Mouse (Mus musculus): ENCODE data around the gene Hoxb7. TPM values are rescaled to one million over a fixed set of nuclear protein-coding genes. Genes with fewer than 3 reads are reported as not detected.

Hoxb7 gene
- polyA plus RNA-seq, 1 experiment from 2014 or later, result 0.25 TPM

DNA sequence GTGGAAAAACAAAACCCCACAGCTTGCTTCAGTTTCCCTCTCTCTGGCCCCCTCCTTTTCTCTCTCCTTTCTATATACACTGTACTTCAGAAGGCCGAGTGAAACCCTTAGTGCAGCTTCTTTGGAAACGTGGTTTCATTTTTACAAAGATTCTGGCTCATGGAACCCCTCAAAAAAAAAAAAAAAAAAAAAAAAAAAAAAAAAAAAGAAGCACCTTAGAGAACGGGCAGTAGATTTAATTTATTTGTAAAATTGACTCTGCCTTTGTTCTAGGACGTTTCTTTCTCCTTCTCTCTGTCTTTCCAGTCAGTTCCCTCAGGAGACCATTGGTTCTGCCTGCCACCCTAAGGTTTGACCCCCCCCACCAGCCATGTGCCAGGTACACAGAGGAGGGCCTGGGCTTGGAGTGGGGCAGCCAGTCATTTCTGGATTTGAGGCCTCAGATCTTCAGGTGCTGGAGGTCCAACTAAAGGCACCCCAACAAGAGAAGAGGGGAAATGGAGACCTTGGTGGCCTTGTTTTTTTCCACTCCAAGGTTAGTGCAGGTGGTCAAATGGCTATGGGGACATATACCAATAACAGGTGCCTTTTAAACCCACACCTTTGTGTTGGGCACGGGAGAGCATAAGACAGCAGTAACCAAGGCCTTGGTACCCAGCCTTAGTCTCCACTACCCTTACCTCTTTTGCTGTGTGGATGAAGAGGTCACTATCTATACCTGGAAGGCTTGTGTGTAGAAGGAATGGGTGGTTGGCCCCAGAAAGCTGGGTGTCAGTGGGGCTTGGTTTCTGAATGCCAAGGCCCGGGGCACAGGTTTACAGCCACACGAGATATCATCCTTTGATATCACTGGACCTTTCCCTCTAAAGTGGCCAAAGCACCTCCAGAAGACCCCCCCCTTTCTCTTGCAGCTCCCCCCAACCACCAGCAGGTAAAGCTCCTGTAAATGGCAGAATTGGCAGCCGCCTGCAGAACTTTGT is 5.7 kb upstream of the Hoxb7 start:
- peaks cover 100% of the 10 kb centered on the region for H3K27me3 ChIP-seq (replicated peaks)
- H3K4me1 ChIP-seq, result peaks cover 15% of the 10 kb centered on the region
- H3K9ac ChIP-seq, result no peak overlapping the region
- H3K4me2 ChIP-seq, result no peak overlapping the region
- no peaks in the 10 kb centered on the region for H3K36me3 ChIP-seq
- no peak for ATAC-seq (ENCODE audit: extremely low read depth, insufficient number of reproducible peaks, low FRiP score, low TSS enrichment)
- H3K9me3 ChIP-seq, result no peaks in the 10 kb centered on the region
- 12% methylated on average over 8 of the region's 8 CpGs for WGBS
- H3K27ac ChIP-seq (replicated peaks), result no peak overlapping the region
- H3K4me3 ChIP-seq, result no peak overlapping the region

DNA sequence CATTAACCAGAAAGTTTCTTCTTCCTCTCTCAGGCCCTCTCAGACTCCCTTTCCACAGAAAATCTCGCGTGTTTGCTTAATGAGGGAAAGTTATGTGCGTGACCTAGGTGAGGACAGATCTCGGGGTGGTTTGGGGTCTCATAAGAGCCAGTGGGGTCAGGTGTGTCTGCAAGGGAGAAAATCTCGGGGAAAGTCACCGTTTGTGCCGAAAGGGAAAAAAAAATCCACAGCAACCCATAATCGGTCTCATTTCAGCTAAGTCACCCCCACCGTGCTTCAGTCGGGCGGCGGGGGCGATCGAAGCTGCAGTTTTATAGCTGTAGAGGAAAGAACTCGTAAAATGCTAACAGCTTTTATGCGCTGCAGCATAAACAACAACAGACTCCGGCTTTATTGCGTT is 5.0 kb upstream of the Hoxb7 start:
- Histone ChIP-seq H3K36me3 (no peaks in the 10 kb centered on the region), H3K9me3 (no peaks in the 10 kb centered on the region), H3K27ac (replicated peaks) (no peak overlapping the region), H3K4me2 (no peak overlapping the region), H3K4me3 (no peak overlapping the region), H3K27me3 (replicated peaks) (peaks cover 100% of the 10 kb centered on the region), H3K4me1 (peaks cover 15% of the 10 kb centered on the region), H3K9ac (no peak overlapping the region)
- ATAC-seq (ENCODE audit: extremely low read depth, insufficient number of reproducible peaks, low FRiP score, low TSS enrichment), result no peak
- WGBS, result 4% methylated on average over 18 of the region's 18 CpGs

DNA sequence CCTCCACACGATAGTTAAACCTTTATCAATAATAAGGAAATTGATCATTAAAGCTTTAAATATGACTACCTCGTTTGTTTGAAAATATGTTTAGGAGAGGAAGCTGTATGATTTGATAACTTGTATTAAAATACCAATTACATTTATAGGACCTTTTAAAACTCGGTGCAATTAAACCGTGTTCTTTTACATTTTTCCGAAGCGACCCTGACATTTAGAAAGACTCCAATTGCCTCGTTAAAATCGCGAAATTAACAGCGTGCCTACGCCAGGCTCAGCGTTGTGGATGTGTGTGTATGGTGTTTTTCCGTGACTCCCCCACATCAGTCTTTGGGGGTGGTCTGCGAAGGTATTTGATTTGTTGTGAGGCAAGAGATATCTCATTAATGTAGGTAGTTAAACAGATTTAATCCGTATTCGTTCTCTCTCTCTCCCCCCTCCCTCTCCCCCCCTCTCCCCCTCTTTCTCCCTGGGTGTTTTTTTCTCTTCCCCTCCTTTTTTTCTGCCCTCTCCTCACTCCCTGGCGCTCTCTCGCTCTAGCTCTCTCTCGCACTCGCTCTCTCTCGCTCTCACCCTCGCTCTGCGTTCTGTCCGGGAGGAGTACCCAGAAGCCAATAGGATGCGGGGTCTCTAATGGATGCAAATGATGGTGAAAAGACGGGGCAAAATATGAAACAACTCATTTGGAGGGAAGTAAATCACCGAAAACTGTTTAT is 4.4 kb upstream of the Hoxb7 start, which contains the start of gene Hoxb8:
Gene Hoxb8, plus strand, starts transcription at position 51 of the 716 bp plus-strand sequence.
- no peaks in the 10 kb centered on the region for H3K9me3 ChIP-seq
- H3K27me3 ChIP-seq (replicated peaks), result peaks cover 100% of the 10 kb centered on the region
- H3K4me1 ChIP-seq, result peaks cover 20% of the 10 kb centered on the region
- ATAC-seq (ENCODE audit: extremely low read depth, insufficient number of reproducible peaks, low FRiP score, low TSS enrichment), result no peak
- H3K4me3 ChIP-seq, result no peak within 1 kb of the TSS
- H3K4me2 ChIP-seq, result peak within 1 kb of the TSS; percentile 10
- H3K9ac ChIP-seq, result no peak within 1 kb of the TSS
- no peaks in the 10 kb centered on the region for H3K36me3 ChIP-seq
- no peak within 1 kb of the TSS for H3K27ac ChIP-seq (replicated peaks)
- 3% methylated on average over 27 of the region's 27 CpGs for WGBS

DNA sequence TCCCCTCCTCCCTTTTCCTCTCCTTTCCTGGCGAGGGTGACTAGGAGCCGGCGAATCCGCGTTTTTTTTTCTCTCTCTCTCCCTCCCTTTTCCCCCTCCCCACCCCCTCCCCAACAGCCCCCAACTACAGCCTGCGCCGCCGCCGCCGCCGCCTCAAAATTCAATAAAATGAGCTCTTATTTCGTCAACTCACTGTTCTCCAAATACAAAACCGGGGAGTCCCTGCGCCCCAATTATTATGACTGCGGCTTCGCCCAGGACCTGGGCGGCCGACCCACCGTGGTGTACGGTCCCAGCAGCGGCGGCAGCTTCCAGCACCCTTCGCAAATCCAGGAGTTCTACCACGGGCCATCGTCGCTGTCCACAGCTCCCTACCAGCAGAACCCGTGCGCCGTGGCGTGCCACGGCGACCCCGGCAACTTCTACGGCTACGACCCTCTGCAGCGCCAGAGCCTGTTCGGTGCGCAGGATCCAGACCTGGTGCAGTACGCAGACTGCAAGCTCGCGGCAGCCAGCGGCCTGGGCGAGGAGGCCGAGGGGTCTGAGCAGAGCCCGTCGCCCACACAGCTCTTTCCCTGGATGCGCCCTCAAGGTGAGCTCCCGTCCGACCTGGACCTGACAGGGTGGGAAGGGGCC is 3.5 kb upstream of the Hoxb7 start:
- Histone ChIP-seq H3K9ac (no peak overlapping the region), H3K27ac (replicated peaks) (no peak overlapping the region), H3K9me3 (no peaks in the 10 kb centered on the region), H3K4me1 (peaks cover 22% of the 10 kb centered on the region), H3K4me2 (peak overlapping the region; percentile 10), H3K27me3 (replicated peaks) (peaks cover 100% of the 10 kb centered on the region), H3K36me3 (no peaks in the 10 kb centered on the region), H3K4me3 (peak overlapping the region; percentile 14)
- ATAC-seq (ENCODE audit: extremely low read depth, insufficient number of reproducible peaks, low FRiP score, low TSS enrichment), result no peak; the same call in 1 of the 2 replicates
- WGBS, result 1% methylated on average over 49 of the region's 49 CpGs

DNA sequence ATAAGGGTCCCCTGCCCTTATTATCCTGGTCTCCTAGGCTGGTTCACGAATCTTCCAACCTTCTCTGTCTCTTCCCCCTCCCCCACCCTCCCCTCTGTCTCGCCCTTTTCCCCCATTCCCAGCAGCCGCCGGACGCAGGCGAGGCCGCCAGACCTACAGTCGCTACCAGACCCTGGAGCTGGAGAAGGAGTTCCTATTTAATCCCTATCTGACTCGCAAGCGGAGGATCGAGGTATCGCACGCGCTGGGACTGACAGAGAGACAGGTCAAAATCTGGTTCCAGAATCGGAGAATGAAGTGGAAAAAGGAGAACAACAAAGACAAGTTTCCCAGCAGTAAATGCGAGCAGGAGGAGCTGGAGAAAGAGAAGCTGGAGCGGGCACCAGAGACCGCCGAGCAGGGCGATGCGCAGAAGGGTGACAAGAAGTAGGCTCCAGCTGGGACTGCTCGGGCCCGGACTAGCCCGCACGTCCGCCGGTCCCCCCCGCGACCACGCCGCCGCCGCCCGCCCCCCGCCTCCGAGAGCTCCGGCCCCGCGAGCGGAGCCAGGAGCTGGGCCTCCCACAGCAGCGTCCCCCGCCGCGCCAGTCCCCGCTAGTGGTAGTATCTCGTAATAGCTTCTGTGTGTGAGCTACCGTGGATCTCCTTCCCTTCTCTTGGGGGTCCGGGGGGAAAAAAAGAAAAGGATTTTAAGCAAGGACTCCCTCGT is 2.2 kb upstream of the Hoxb7 start:
- Histone ChIP-seq H3K4me2 (peak overlapping the region; percentile 70), H3K27ac (replicated peaks) (no peak overlapping the region), H3K4me1 (peaks cover 22% of the 10 kb centered on the region), H3K4me3 (peak overlapping the region; percentile 49), H3K9me3 (no peaks in the 10 kb centered on the region), H3K27me3 (replicated peaks) (peaks cover 100% of the 10 kb centered on the region), H3K9ac (peak overlapping the region; percentile 56), H3K36me3 (no peaks in the 10 kb centered on the region)
- WGBS, result under 1% methylated on average over 47 of the region's 49 CpGs
- ATAC-seq (ENCODE audit: extremely low read depth, insufficient number of reproducible peaks, low FRiP score, low TSS enrichment), result no peak

DNA sequence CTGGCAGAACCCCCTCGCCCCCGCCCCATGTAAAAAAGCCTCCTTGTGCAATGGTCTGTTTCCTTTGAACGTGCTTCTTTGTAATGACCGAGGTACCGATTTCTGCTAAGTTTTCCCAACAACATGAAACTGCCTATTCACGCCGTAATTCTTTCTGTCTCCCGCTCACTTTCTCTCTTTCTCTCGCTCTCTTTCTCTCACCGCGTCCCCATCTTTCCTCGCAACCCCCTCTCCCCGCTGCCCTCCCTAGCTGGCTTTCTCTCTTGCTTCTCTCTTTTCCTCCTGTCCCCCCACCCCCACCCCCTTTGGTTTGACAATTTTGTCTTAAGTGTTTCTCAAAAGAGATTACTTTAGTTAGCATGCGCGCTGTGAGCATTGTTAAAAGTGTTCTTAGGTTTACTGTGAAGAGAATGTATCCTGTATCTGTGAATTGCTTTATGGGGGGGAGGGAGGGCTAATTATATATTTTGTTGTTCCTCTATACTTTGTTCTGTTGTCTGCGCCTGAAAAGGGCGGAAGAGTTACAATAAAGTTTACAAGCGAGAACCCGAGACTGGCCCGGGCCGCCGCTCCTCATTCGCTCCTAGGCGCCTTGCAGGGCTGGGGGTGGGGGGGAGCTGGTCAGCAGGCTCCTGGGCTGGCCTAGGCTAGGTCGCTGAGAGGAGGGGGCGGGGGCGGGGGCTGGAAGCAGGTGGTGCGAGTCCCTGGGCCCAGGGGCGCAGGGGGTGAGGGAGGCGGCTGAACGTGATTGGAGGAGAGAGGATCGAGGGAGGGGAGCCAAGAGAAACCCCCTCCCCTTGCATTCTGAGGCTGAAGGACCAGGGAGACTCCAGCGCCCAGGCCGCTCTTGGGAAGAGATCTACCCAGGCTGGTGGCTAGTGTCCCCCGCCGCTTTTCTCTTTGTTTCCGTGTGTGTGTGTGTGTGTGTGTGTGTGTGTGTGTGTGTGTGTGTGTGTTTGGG is 1.4 kb upstream of the Hoxb7 start:
- H3K9me3 ChIP-seq, result no peaks in the 10 kb centered on the region
- ATAC-seq (ENCODE audit: extremely low read depth, insufficient number of reproducible peaks, low FRiP score, low TSS enrichment), result no peak
- 2% methylated on average over 34 of the region's 37 CpGs for WGBS
- peaks cover 22% of the 10 kb centered on the region for H3K4me1 ChIP-seq
- H3K9ac ChIP-seq, result peak overlapping the region; percentile 56
- no peak overlapping the region for H3K27ac ChIP-seq (replicated peaks)
- no peaks in the 10 kb centered on the region for H3K36me3 ChIP-seq
- H3K4me3 ChIP-seq, result peak overlapping the region; percentile 49
- peaks cover 100% of the 10 kb centered on the region for H3K27me3 ChIP-seq (replicated peaks)
- peak overlapping the region; percentile 70 for H3K4me2 ChIP-seq

DNA sequence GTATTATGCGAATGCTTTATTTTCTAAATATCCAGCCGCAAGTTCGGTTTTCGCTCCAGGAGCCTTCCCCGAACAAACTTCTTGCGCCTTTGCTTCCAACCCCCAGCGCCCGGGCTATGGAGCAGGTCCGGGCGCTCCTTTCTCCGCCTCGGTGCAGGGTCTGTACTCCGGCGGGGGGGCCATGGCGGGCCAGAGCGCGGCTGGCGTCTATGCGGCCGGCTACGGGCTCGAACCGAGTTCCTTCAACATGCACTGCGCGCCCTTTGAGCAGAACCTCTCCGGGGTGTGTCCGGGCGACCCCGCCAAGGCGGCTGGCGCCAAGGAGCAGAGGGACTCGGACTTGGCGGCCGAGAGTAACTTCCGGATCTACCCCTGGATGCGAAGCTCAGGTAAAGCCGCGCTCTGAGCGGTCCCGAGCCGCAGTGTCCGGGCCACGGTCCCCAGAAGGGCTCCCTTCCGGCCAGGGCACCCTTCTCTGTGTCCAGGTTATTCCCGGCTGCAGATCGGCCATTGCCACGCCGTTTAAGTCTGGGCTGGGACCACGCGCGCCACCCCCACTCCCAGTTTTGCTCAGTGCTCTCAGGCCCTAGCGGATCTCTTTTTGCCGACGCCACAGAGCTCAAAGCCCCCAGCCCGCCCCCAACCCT is 439 bp downstream of the Hoxb7 start:
- no peak overlapping the region for H3K27ac ChIP-seq (replicated peaks)
- no peaks in the 10 kb centered on the region for H3K9me3 ChIP-seq
- peak overlapping the region; percentile 58 for H3K4me2 ChIP-seq
- peaks cover 98% of the 10 kb centered on the region for H3K27me3 ChIP-seq (replicated peaks)
- no peak for ATAC-seq (ENCODE audit: extremely low read depth, insufficient number of reproducible peaks, low FRiP score, low TSS enrichment)
- no peaks in the 10 kb centered on the region for H3K36me3 ChIP-seq
- peak overlapping the region; percentile 41 for H3K4me3 ChIP-seq
- peaks cover 22% of the 10 kb centered on the region for H3K4me1 ChIP-seq
- WGBS, result under 1% methylated on average over 55 of the region's 55 CpGs
- no peak overlapping the region; the same call in 1 of the 2 replicates for H3K9ac ChIP-seq

DNA sequence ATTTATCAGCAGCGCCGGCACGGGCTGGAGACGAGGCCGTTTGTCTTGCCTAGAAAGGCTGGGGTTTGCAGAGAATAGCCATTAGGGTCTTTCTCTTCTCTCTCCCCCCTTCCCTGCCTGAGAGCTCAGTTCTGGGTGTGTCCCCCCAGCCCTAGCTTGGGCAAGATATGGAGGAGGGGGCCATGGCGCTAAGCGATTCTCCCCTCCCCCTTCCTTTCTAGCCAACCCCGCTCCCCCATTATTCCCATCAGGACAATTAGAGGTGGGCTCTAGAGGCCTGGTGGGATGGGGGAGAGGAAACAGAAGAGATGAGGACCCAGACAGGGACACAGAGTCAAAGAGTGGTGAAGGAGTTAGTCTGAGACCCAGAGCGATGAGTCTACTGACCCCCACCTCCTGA is 988 bp downstream of the Hoxb7 start:
- Histone ChIP-seq H3K4me2 (peak overlapping the region; percentile 58; the same call in 1 of the 2 replicates), H3K4me1 (peaks cover 22% of the 10 kb centered on the region), H3K27me3 (replicated peaks) (peaks cover 98% of the 10 kb centered on the region), H3K36me3 (no peaks in the 10 kb centered on the region), H3K27ac (replicated peaks) (no peak overlapping the region), H3K9ac (no peak overlapping the region), H3K4me3 (peak overlapping the region; percentile 41), H3K9me3 (no peaks in the 10 kb centered on the region)
- 1% methylated on average over 9 of the region's 9 CpGs for WGBS
- no peak for ATAC-seq (ENCODE audit: extremely low read depth, insufficient number of reproducible peaks, low FRiP score, low TSS enrichment)

DNA sequence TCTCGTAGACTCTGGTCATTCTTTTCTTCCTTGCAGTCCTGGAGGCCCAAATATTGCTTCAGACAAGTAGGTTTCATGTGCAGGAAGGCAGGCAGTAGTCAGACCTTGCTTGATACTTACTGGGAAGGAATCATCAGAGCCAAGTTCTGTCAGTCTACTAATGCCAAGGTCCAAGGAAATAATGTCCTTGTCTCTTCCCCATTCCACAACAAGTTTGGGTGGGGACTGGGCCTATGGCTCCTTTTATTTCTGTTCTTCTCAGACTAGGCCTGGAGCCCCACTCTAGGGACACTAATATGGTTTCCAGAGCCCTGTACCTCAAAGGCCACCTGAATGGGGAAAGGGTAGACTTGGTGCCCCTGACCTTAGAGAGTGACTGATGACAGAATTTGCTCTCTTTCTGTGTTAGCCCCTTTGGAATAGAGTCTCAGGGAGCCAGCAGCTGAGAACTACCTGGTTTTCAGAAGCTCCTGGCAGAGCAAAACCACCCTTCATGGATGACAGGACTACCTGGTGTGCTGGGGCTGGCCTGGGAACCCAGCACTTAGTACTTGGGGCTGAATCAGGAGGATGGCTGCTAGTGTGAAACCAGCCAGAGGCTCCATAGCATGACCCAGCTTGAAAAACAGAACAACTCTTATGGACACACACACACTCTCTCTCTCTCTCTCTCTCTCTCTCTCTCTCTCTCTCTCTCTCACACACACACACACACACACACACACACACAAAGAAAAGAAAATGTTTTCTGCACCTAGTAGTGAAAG is 2.2 kb downstream of the Hoxb7 start:
- Histone ChIP-seq H3K4me1 (peaks cover 17% of the 10 kb centered on the region), H3K4me3 (no peak overlapping the region), H3K27me3 (replicated peaks) (peaks cover 98% of the 10 kb centered on the region), H3K9ac (no peak overlapping the region), H3K36me3 (no peaks in the 10 kb centered on the region), H3K4me2 (no peak overlapping the region), H3K9me3 (no peaks in the 10 kb centered on the region), H3K27ac (replicated peaks) (no peak overlapping the region)
- WGBS, result 11% methylated on average over 1 of the region's 1 CpGs
- ATAC-seq (ENCODE audit: extremely low read depth, insufficient number of reproducible peaks, low FRiP score, low TSS enrichment), result no peak
